In the genomic region with DNA sequence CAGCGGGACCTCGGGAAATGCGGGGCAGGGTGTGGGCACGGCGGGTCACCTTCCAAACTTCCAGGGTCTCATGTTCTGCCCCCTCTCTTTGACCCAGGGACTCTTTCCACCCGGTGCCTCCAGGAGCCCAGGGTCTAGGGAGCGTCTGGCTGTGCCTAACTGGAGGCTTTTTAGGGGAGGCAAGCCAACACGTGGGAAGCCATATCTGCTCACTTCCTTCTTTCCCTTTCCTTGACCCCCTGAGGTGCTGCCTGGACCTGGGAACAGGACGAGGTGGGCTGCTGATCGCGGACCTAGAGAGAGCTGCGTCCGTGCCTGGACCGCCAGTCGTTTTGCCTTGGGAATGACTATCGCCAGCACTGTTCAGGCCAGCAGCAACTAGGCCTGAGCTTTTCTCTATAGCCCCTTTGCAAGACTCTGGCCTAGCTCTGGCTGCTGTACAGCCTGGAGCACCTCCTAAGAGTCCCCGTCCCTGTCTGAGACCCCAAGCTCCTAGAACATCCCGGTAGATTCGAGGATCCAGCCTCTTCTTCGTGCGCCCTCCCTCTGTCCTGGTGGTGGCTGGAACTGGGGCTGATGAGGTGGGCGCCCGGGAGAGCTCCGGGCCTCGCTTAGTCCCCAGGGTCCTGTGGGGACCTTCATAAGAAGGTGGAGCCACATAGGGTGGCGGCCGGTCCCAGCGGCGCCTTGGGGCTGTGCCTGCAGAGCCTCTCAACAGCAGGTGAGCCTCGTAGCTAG, we compare ENCODE assay signal across 8 mouse cellular contexts. TPM values are rescaled to one million over a fixed set of nuclear protein-coding genes. Genes with fewer than 3 reads are reported as not detected.
DNase-seq lines count a peak whose midpoint lies in the region; ATAC-seq and TF ChIP-seq lines count a peak whose summit lies in the region.

No protein-coding gene starts in this region.

- H3K4me1 ChIP-seq in kidney, postnatal 0 days (replicated peaks; ENCODE audit: insufficient read depth, low read length), result peaks cover 21% of the 10 kb centered on the region
- H3K4me1 ChIP-seq in embryonic facial prominence, embryonic 11.5 days (ENCODE audit: control insufficient read depth, insufficient read depth, low read length), result peaks cover 16% of the 10 kb centered on the region
- H3K4me1 ChIP-seq in intestine, embryonic 14.5 days (replicated peaks; ENCODE audit: control insufficient read depth, insufficient read depth, low read length), result peaks cover 15% of the 10 kb centered on the region

- ATAC-seq in kidney, postnatal 0 days (replicated peaks; ENCODE audit: low FRiP score, low read depth), result no peak
- ATAC-seq in embryonic facial prominence, embryonic 11.5 days (replicated peaks; ENCODE audit: insufficient number of reproducible peaks, low FRiP score, low TSS enrichment, low read depth), result no peak
- ATAC-seq in intestine, embryonic 14.5 days (replicated peaks; ENCODE audit: low FRiP score, low TSS enrichment, low read depth), result no peak

- H3K27me3 ChIP-seq in kidney, postnatal 0 days (ENCODE audit: insufficient read depth, low read length), result peaks cover 77% of the 10 kb centered on the region
- peaks cover 83% of the 10 kb centered on the region for H3K27me3 ChIP-seq in embryonic facial prominence, embryonic 11.5 days (ENCODE audit: control insufficient read depth, insufficient read depth, low read length)
- H3K27me3 ChIP-seq in intestine, embryonic 14.5 days (replicated peaks; ENCODE audit: control insufficient read depth, insufficient read depth, low read length), result peaks cover 88% of the 10 kb centered on the region
- H3K27me3 ChIP-seq in myocyte (ENCODE audit: control insufficient read depth, insufficient read depth, insufficient read length), result peaks cover 21% of the 10 kb centered on the region

- H3K4me3 ChIP-seq in kidney, postnatal 0 days (replicated peaks; ENCODE audit: low read depth, low read length), result peak overlapping the region; percentile 40
- peak overlapping the region; percentile 35 for H3K4me3 ChIP-seq in embryonic facial prominence, embryonic 11.5 days (ENCODE audit: low read depth, low read length)
- H3K4me3 ChIP-seq in intestine, embryonic 14.5 days (ENCODE audit: low read depth, low read length), result peak overlapping the region; percentile 27
- H3K4me3 ChIP-seq in myocyte, result no peak overlapping the region

- peak overlapping the region; percentile 73 for H3K4me2 ChIP-seq in kidney, postnatal 0 days (ENCODE audit: low read length)
- H3K4me2 ChIP-seq in embryonic facial prominence, embryonic 11.5 days (ENCODE audit: low read depth, low read length), result peak overlapping the region; percentile 43
- peak overlapping the region; percentile 74 for H3K4me2 ChIP-seq in intestine, embryonic 14.5 days (ENCODE audit: low read length)
- H3K4me2 ChIP-seq in myocyte (ENCODE audit: low read depth), result peak overlapping the region; percentile 44

- H3ac ChIP-seq in myocyte (ENCODE audit: control insufficient read depth, insufficient read length), result no peak overlapping the region

- WGBS in kidney, postnatal 0 days, result 15% methylated on average over 30 of the region's 30 CpGs
- WGBS in embryonic facial prominence, embryonic 11.5 days, result 4% methylated on average over 30 of the region's 30 CpGs
- WGBS in intestine, embryonic 14.5 days, result 9% methylated on average over 30 of the region's 30 CpGs

- 0 out of 2 replicates have a peak overlapping the region, but pooled peaks have one; percentile 3 for H3K9ac ChIP-seq in kidney, postnatal 0 days (ENCODE audit: low read depth, low read length)
- no peak overlapping the region for H3K9ac ChIP-seq in embryonic facial prominence, embryonic 11.5 days (replicated peaks; ENCODE audit: low read length)
- H3K9ac ChIP-seq in intestine, embryonic 14.5 days (ENCODE audit: low read length), result no peak overlapping the region

- DNase-seq in kidney, postnatal 0 days (ENCODE audit: low spot score), result no peak
- no peak for DNase-seq in kidney, adult 18-20 months
- no peak for DNase-seq in embryonic facial prominence, embryonic 11.5 days (ENCODE audit: low spot score)
- no peak for DNase-seq in intestine, embryonic 14.5 days (ENCODE audit: low spot score)
- DNase-seq in testis, postnatal 10 days (ENCODE audit: low spot score), result no peak
- no peak for DNase-seq in spleen, postnatal 14 days (ENCODE audit: low spot score in 2 of 2)
- no peak for DNase-seq in lung, postnatal 25 days (ENCODE audit: low spot score)

- no peaks in the 10 kb centered on the region for H3K79me2 ChIP-seq in myocyte (ENCODE audit: control insufficient read depth, insufficient read depth)

- H3K9me3 ChIP-seq in kidney, postnatal 0 days (replicated peaks; ENCODE audit: low read length), result no peaks in the 10 kb centered on the region
- no peaks in the 10 kb centered on the region for H3K9me3 ChIP-seq in embryonic facial prominence, embryonic 11.5 days (replicated peaks; ENCODE audit: control insufficient read depth, low read length)
- H3K9me3 ChIP-seq in intestine, embryonic 14.5 days (ENCODE audit: control insufficient read depth, low read length), result no peaks in the 10 kb centered on the region

- no peak overlapping the region for H3K27ac ChIP-seq in kidney, postnatal 0 days
- H3K27ac ChIP-seq in embryonic facial prominence, embryonic 11.5 days (replicated peaks; ENCODE audit: low read depth, low read length), result no peak overlapping the region
- no peak overlapping the region for H3K27ac ChIP-seq in intestine, embryonic 14.5 days (ENCODE audit: low read depth)

- TF ChIP-seq POLR2A in myocyte (IDR thresholded peaks at IDR 0.05; ENCODE audit: insufficient read length, low read depth), result no peak

- H3K36me3 ChIP-seq in kidney, postnatal 0 days (ENCODE audit: insufficient read depth, low read length), result peaks cover 2% of the 10 kb centered on the region; the same call in 1 of the 2 replicates
- no peaks in the 10 kb centered on the region for H3K36me3 ChIP-seq in embryonic facial prominence, embryonic 11.5 days (replicated peaks; ENCODE audit: control insufficient read depth, insufficient read depth, low read depth, low read length)
- H3K36me3 ChIP-seq in intestine, embryonic 14.5 days (ENCODE audit: control insufficient read depth, insufficient read depth, low read length), result no peaks in the 10 kb centered on the region
- no peaks in the 10 kb centered on the region for H3K36me3 ChIP-seq in myocyte (ENCODE audit: control insufficient read depth, insufficient read depth)

- TF ChIP-seq CTCF in kidney, postnatal 0 days (IDR thresholded peaks at IDR 0.05; ENCODE audit: low read depth), result no peak

TF ChIP-seq in myocyte, 11 proteins besides CTCF, POLR2A, EP300 and RAD21:
- TF ChIP-seq TCF3 (IDR thresholded peaks at IDR 0.05; ENCODE audit: insufficient read length, low read depth), result no peak
- no peak for TF ChIP-seq REST (IDR thresholded peaks at IDR 0.05; ENCODE audit: insufficient read depth, insufficient read length)
- TF ChIP-seq MAX (IDR thresholded peaks at IDR 0.05; ENCODE audit: low read depth), result no peak
- TF ChIP-seq MYOD1 (IDR thresholded peaks at IDR 0.05; ENCODE audit: control insufficient read depth in 1 of 3, insufficient read length in 2 of 3, low read depth in 2 of 3), result no peak
- TF ChIP-seq POLR2AphosphoS2 (IDR thresholded peaks at IDR 0.05; ENCODE audit: insufficient read length, low read depth), result no peak
- no peak for TF ChIP-seq SRF (IDR thresholded peaks at IDR 0.05; ENCODE audit: control insufficient read depth, insufficient read length, low read depth)
- TF ChIP-seq CEBPB (IDR thresholded peaks at IDR 0.05; ENCODE audit: insufficient read depth, poor library complexity, severe bottlenecking), result no peak
- no peak for TF ChIP-seq TCF12 (IDR thresholded peaks at IDR 0.05; ENCODE audit: insufficient read depth, poor library complexity, severe bottlenecking)

RNA-seq across cellular contexts. Expression of a gene that starts 3.0 kb away (rescaled TPM):
- 4.4 and 6.1 TPM in 2 replicates for polyA plus RNA-seq in kidney, postnatal 0 days (2015; fragmentation: Nextera tagmentation; extraction: Ambion mirVana)
- polyA plus RNA-seq in embryonic facial prominence, embryonic 11.5 days (2014; fragmentation: Nextera tagmentation; extraction: Ambion mirVana), result 0.26 and 0.27 TPM in 2 replicates
- not detected in 2 replicates for polyA plus RNA-seq in intestine, embryonic 14.5 days (2014; fragmentation: Nextera tagmentation; extraction: Ambion mirVana)
- polyA plus RNA-seq in myocyte (2012; fragmentation: generic; extraction: Trizol), result 0.11 TPM

RNA-seq across cellular contexts. Expression of a gene that starts 16.6 kb away (rescaled TPM):
- not detected in 2 replicates for polyA plus RNA-seq in kidney, postnatal 0 days (2015; fragmentation: Nextera tagmentation; extraction: Ambion mirVana)
- 0.28 and 0.33 TPM in 2 replicates for polyA plus RNA-seq in embryonic facial prominence, embryonic 11.5 days (2014; fragmentation: Nextera tagmentation; extraction: Ambion mirVana)
- polyA plus RNA-seq in intestine, embryonic 14.5 days (2014; fragmentation: Nextera tagmentation; extraction: Ambion mirVana), result not detected in 2 replicates
- polyA plus RNA-seq in myocyte (2012; fragmentation: generic; extraction: Trizol), result 0.06 TPM

RNA-seq across cellular contexts. Expression of a gene that starts 25.1 kb away (rescaled TPM):
- polyA plus RNA-seq in kidney, postnatal 0 days (2015; fragmentation: Nextera tagmentation; extraction: Ambion mirVana), result 83.1 and 94.5 TPM in 2 replicates
- 69.8 and 73.1 TPM in 2 replicates for polyA plus RNA-seq in embryonic facial prominence, embryonic 11.5 days (2014; fragmentation: Nextera tagmentation; extraction: Ambion mirVana)
- 77.0 and 77.3 TPM in 2 replicates for polyA plus RNA-seq in intestine, embryonic 14.5 days (2014; fragmentation: Nextera tagmentation; extraction: Ambion mirVana)
- polyA plus RNA-seq in myocyte (2012; fragmentation: generic; extraction: Trizol), result 99.7 TPM

RNA-seq across cellular contexts. Expression of a gene that starts 28.3 kb away (rescaled TPM):
- polyA plus RNA-seq in kidney, postnatal 0 days (2015; fragmentation: Nextera tagmentation; extraction: Ambion mirVana), result not detected in 2 replicates
- 1.6 and 2.3 TPM in 2 replicates for polyA plus RNA-seq in embryonic facial prominence, embryonic 11.5 days (2014; fragmentation: Nextera tagmentation; extraction: Ambion mirVana)
- polyA plus RNA-seq in intestine, embryonic 14.5 days (2014; fragmentation: Nextera tagmentation; extraction: Ambion mirVana), result 0.12 TPM in 1 of 2 replicates, not detected in the other
- polyA plus RNA-seq in myocyte (2012; fragmentation: generic; extraction: Trizol), result 3.3 TPM

RNA-seq across cellular contexts. Expression of a gene that starts 43.2 kb away (rescaled TPM):
- 39.0 and 39.6 TPM in 2 replicates for polyA plus RNA-seq in kidney, postnatal 0 days (2015; fragmentation: Nextera tagmentation; extraction: Ambion mirVana)
- 24.5 and 28.7 TPM in 2 replicates for polyA plus RNA-seq in embryonic facial prominence, embryonic 11.5 days (2014; fragmentation: Nextera tagmentation; extraction: Ambion mirVana)
- 34.6 and 37.1 TPM in 2 replicates for polyA plus RNA-seq in intestine, embryonic 14.5 days (2014; fragmentation: Nextera tagmentation; extraction: Ambion mirVana)
- 72.0 TPM for polyA plus RNA-seq in myocyte (2012; fragmentation: generic; extraction: Trizol)
